Mouse (Mus musculus): ENCODE measurements around the gene Aldh8a1. TPM values are rescaled to one million over a fixed set of nuclear protein-coding genes. Genes with fewer than 3 reads are reported as not detected.

Aldh8a1 gene
- total and polyA plus RNA-seq, 2 experiments from 2014 or later: not detected

DNA sequence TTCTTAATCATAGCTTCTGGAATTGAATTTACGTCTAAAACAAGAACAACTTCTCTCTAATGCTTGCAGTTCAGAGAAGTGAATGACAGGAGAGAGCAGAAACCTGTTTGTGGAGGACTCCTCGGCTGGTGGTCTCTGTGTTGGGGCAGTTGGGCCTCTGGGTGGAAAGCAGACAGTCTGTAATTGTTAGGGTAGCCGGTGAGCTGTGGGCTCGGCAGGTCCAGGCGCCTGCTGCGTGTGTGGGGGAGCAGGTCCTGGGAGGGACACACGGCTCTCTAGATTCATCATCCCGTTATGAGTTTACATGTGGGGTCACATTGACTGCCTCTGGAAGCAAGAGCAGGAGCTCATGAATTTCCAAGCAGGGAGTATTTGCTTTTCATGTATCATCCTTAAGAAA lies 22.5 kb downstream of the Aldh8a1 start:
- ATAC-seq (no peak), DNase-seq (ENCODE audit: low spot score) (no peak)
- Histone ChIP-seq H3K9me3 (ENCODE audit: low read length) (no peaks in the 10 kb centered on the region), H3K27ac (no peak overlapping the region), H3K4me3 (ENCODE audit: low read length) (no peak overlapping the region), H3K4me2 (ENCODE audit: low read depth, low read length) (no peak overlapping the region), H3K36me3 (ENCODE audit: insufficient read depth, low read length) (no peaks in the 10 kb centered on the region), H3K4me1 (ENCODE audit: insufficient read depth, low read length) (no peaks in the 10 kb centered on the region), H3K27me3 (ENCODE audit: insufficient read depth, low read length) (no peaks in the 10 kb centered on the region), H3K9ac (replicated peaks; ENCODE audit: low read length) (no peak overlapping the region)
- TF ChIP-seq CTCF (IDR thresholded peaks at IDR 0.05; ENCODE audit: low read depth): no peak
- WGBS: 61% methylated on average over 8 of the region's 8 CpGs

DNA sequence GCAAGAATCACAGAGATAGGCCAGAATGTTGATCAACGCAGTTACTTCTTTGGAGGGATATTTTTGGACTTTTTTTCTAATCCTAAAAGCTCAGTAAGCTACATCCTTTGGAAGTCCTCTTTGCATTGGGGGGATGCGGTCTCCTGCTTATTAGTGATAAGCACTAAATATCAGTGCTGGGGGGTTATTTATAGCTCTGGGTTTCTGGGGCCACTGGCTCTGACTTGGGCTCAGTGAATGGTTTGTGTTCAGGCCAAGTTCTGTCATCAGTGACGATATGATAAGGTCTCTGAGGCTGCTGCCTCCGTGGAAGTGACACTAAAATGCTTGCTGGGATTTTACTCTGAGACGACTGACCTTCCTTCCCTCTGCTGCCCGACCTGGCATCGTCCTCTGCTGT lies 22.9 kb downstream of the Aldh8a1 start:
- H3K9me3 ChIP-seq (ENCODE audit: low read length): no peaks in the 10 kb centered on the region
- no peak overlapping the region for H3K4me3 ChIP-seq (ENCODE audit: low read length)
- no peaks in the 10 kb centered on the region for H3K4me1 ChIP-seq (ENCODE audit: insufficient read depth, low read length)
- no peaks in the 10 kb centered on the region for H3K27me3 ChIP-seq (ENCODE audit: insufficient read depth, low read length)
- no peak overlapping the region for H3K9ac ChIP-seq (replicated peaks; ENCODE audit: low read length)
- no peak overlapping the region for H3K27ac ChIP-seq
- H3K36me3 ChIP-seq (ENCODE audit: insufficient read depth, low read length): no peaks in the 10 kb centered on the region
- ATAC-seq (no peak), DNase-seq (ENCODE audit: low spot score) (no peak)
- WGBS: 51% methylated on average over 7 of the region's 7 CpGs
- no peak for TF ChIP-seq CTCF (IDR thresholded peaks at IDR 0.05; ENCODE audit: low read depth)
- no peak overlapping the region for H3K4me2 ChIP-seq (ENCODE audit: low read depth, low read length)

DNA sequence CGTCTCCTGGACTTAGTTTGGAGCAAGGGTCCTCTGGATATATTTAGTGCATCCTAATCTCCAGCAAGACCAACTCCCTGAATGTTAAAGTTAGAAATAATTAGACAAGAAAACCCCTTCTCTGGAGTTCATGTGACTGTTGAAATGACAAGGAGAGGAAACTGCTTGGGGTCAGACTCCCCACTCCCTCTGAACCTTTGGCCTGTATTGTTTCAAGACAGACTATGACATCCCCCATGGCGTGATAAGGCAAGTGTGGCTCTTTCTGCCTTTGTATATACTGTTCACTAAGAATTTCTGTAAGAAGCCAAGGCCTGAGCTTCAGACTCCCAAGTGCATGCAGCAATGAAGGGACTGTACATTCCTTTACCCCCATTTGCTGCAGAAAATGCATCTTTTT lies 23.4 kb downstream of the Aldh8a1 start:
- no peak for DNase-seq (ENCODE audit: low spot score)
- H3K9ac ChIP-seq (replicated peaks; ENCODE audit: low read length): no peak overlapping the region
- WGBS: 50% methylated on average over 2 of the region's 2 CpGs
- no peak overlapping the region for H3K4me3 ChIP-seq (ENCODE audit: low read length)
- no peak overlapping the region for H3K27ac ChIP-seq
- no peaks in the 10 kb centered on the region for H3K9me3 ChIP-seq (ENCODE audit: low read length)
- no peak for TF ChIP-seq CTCF (IDR thresholded peaks at IDR 0.05; ENCODE audit: low read depth)
- no peaks in the 10 kb centered on the region for H3K4me1 ChIP-seq (ENCODE audit: insufficient read depth, low read length)
- no peaks in the 10 kb centered on the region for H3K36me3 ChIP-seq (ENCODE audit: insufficient read depth, low read length)
- H3K4me2 ChIP-seq (ENCODE audit: low read depth, low read length): no peak overlapping the region
- H3K27me3 ChIP-seq (ENCODE audit: insufficient read depth, low read length): no peaks in the 10 kb centered on the region
- no peak for ATAC-seq

DNA sequence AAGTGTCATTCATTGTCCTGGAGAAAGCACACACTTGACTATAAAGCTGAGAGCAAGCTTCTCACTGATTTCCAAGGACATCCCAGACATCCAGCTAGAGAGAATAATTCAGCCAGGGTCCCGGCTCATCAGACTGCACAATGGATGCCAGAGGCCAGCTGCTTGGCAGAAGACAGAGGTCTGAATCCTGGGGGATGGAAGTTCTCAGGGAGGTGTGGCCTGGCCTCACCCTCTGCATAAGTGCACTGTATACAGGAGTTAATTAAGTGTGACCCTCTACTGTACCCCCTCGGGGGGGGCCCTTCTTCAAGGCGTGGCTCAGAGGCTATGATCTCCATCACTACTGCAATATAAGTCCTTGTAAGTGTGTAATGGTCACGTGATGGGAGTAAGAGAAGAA lies 24.2 kb downstream of the Aldh8a1 start:
- Histone ChIP-seq H3K9ac (replicated peaks; ENCODE audit: low read length) (no peak overlapping the region), H3K4me2 (ENCODE audit: low read depth, low read length) (no peak overlapping the region), H3K27me3 (ENCODE audit: insufficient read depth, low read length) (no peaks in the 10 kb centered on the region), H3K4me1 (ENCODE audit: insufficient read depth, low read length) (no peaks in the 10 kb centered on the region), H3K36me3 (ENCODE audit: insufficient read depth, low read length) (no peaks in the 10 kb centered on the region), H3K9me3 (ENCODE audit: low read length) (no peaks in the 10 kb centered on the region), H3K27ac (no peak overlapping the region), H3K4me3 (ENCODE audit: low read length) (no peak overlapping the region)
- 41% methylated on average over 4 of the region's 4 CpGs for WGBS
- TF ChIP-seq CTCF (IDR thresholded peaks at IDR 0.05; ENCODE audit: low read depth): no peak
- no peak for DNase-seq (ENCODE audit: low spot score)
- ATAC-seq: no peak

DNA sequence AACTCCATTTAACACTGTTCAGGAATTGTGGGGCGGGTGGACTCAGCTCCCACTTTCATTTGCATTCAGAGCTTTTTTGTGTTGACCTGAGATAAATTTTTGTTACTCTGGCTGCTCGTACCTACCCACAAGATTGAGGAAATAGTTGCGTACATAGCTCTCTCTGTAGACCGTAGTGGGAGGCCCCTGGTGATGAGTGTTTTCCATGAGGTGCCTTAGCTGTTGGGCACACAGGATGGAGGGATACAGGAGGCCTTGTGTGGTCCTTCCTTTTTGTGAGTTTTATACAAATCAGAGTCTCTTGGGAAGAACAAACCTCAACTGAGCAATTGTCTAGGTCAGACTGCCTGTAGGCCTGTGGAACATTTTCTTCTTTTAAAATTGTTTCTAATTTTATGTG lies 27.7 kb downstream of the Aldh8a1 start:
- ATAC-seq (no peak), DNase-seq (ENCODE audit: low spot score) (no peak)
- Histone ChIP-seq H3K36me3 (ENCODE audit: insufficient read depth, low read length) (no peaks in the 10 kb centered on the region), H3K9ac (replicated peaks; ENCODE audit: low read length) (no peak overlapping the region), H3K4me3 (ENCODE audit: low read length) (no peak overlapping the region), H3K27ac (no peak overlapping the region), H3K4me1 (ENCODE audit: insufficient read depth, low read length) (no peaks in the 10 kb centered on the region), H3K27me3 (ENCODE audit: insufficient read depth, low read length) (no peaks in the 10 kb centered on the region), H3K9me3 (ENCODE audit: low read length) (no peaks in the 10 kb centered on the region), H3K4me2 (ENCODE audit: low read depth, low read length) (no peak overlapping the region)
- WGBS: 92% methylated on average over 4 of the region's 4 CpGs
- no peak for TF ChIP-seq CTCF (IDR thresholded peaks at IDR 0.05; ENCODE audit: low read depth)

DNA sequence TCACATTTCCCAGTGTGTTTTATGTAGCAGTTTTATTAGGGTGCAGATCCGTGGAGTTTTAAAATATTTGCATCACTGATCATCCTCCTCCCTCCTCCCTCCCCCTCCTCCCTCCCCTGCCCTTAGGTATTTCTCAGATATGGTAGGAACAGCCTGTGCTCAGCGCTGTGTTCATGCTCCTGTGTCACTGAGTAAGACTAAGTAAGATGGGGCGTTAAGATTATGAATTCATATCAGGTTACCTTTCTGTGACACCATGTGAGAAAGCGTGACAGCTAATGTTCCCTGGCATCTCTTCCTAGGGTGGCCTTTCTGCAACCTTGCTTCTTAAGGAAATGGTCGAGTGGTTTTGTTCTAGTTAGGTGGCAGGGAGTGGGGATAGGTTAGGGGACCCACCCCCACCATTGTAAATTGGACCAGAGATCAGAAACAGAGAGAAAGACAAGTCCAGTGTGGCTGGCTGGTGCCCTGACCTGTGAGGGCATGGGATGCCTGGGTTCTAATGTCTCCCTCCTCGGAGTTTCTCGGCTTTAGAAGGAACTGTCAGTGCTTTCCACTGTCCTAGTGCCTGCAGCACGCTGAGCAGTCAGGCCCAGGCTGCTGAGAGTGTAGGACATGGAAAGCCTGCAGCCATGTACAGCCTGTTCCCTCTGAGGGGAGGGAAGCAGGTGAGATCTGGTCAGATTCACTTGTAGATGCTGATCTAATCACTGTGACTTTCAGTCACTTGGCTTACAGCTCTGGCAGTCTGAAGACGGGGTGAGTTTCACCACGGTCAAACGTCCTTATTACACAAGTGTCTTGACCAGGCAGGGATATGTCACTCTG lies 28.8 kb downstream of the Aldh8a1 start:
- H3K4me1 ChIP-seq (ENCODE audit: insufficient read depth, low read length): no peaks in the 10 kb centered on the region
- no peaks in the 10 kb centered on the region for H3K27me3 ChIP-seq (ENCODE audit: insufficient read depth, low read length)
- 78% methylated on average over 11 of the region's 11 CpGs for WGBS
- no peak for ATAC-seq
- H3K9ac ChIP-seq (replicated peaks; ENCODE audit: low read length): no peak overlapping the region
- H3K27ac ChIP-seq: no peak overlapping the region
- no peaks in the 10 kb centered on the region for H3K9me3 ChIP-seq (ENCODE audit: low read length)
- H3K4me3 ChIP-seq (ENCODE audit: low read length): no peak overlapping the region
- DNase-seq (ENCODE audit: low spot score): no peak
- H3K36me3 ChIP-seq (ENCODE audit: insufficient read depth, low read length): no peaks in the 10 kb centered on the region
- no peak for TF ChIP-seq CTCF (IDR thresholded peaks at IDR 0.05; ENCODE audit: low read depth)
- no peak overlapping the region for H3K4me2 ChIP-seq (ENCODE audit: low read depth, low read length)

DNA sequence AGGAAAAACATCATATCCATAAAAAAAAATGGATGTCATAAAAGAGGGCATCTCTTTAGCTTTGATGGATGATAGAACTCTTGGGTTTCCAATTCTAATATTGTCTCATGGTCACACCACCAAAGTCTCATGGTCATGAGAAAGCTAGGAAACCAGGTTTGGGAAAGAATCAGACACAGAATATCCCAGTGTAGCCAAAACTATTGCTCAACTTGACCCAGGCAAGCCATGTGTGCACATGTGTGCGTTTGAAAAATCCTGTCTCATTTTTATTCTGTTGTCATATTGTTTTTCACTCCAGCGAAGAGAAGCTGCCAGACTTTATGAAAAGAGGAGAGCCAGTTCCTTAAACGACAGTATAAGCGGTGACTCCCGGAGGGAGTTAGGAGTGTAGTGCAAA lies 33.6 kb downstream of the Aldh8a1 start:
- Histone ChIP-seq H3K4me3 (ENCODE audit: low read length) (no peak overlapping the region), H3K36me3 (ENCODE audit: insufficient read depth, low read length) (no peaks in the 10 kb centered on the region), H3K27ac (no peak overlapping the region), H3K4me2 (ENCODE audit: low read depth, low read length) (no peak overlapping the region), H3K9me3 (ENCODE audit: low read length) (no peaks in the 10 kb centered on the region), H3K4me1 (ENCODE audit: insufficient read depth, low read length) (no peaks in the 10 kb centered on the region), H3K9ac (replicated peaks; ENCODE audit: low read length) (no peak overlapping the region), H3K27me3 (ENCODE audit: insufficient read depth, low read length) (no peaks in the 10 kb centered on the region)
- TF ChIP-seq CTCF (IDR thresholded peaks at IDR 0.05; ENCODE audit: low read depth): no peak
- ATAC-seq (no peak), DNase-seq (ENCODE audit: low spot score) (no peak)
- whole genome bisulfite sequencing: 65% methylated on average over 5 of the region's 5 CpGs
